In genomic region chr17:81134702-81135101, GRCm38 (mm10) we compare ENCODE assay signal across 8 mouse cellular contexts.
"Had no signal": no experiment of that assay in that cellular context is flagged by ENCODE, and none has a peak within 500 bp of the region (broad histone marks: within the 10 kb centered on the region; RNA-seq: fewer than 3 reads in every experiment).

No protein-coding gene starts in this region.

- DNase-seq: liver, postnatal 0 days; lung, adult 2 months; lung, postnatal 14 days; lung, postnatal 36 days; right cerebral cortex, postnatal 14 days; thymus, adult 2 months; thymus, postnatal 25 days; thymus, postnatal 4 days had no signal
